Comparison of ENCODE assay signal across 10 mouse cellular contexts in genomic region chr8:47345085-47345771, GRCm38 (mm10).
DNase-seq lines count a peak whose midpoint lies in the region; ATAC-seq and TF ChIP-seq lines count a peak whose summit lies in the region.
"Had no signal": no experiment of that assay in that cellular context is flagged by ENCODE, and none has a peak within 500 bp of the region (broad histone marks: within the 10 kb centered on the region; RNA-seq: fewer than 3 reads in every experiment).

No protein-coding gene starts in this region.

- no peak for TF ChIP-seq EP300 in stomach, postnatal 0 days (optimal IDR thresholded peaks at IDR 0.05)

- peaks cover 24% of the 10 kb centered on the region for H3K4me1 ChIP-seq in limb, embryonic 11.5 days (ENCODE audit: control insufficient read depth, insufficient read depth, low read length)
- no peaks in the 10 kb centered on the region for H3K4me1 ChIP-seq in stomach, postnatal 0 days (replicated peaks; ENCODE audit: control insufficient read depth, insufficient read depth)

- no peak for ATAC-seq in limb, embryonic 11.5 days (ENCODE audit: insufficient number of reproducible peaks, low FRiP score, low TSS enrichment, low read depth)
- ATAC-seq in stomach, postnatal 0 days (ENCODE audit: low FRiP score, low TSS enrichment) = no peak
- ATAC-seq: inflammation-experienced regulatory T-cells, adult 6 months had no signal

- H3K27me3 ChIP-seq in limb, embryonic 11.5 days (ENCODE audit: control insufficient read depth, insufficient read depth, low read length) = no peaks in the 10 kb centered on the region
- no peaks in the 10 kb centered on the region for H3K27me3 ChIP-seq in stomach, postnatal 0 days (ENCODE audit: control insufficient read depth, insufficient read depth, low read length)

- TF ChIP-seq CTCF in stomach, postnatal 0 days (IDR thresholded peaks at IDR 0.05; ENCODE audit: low read depth) = no peak

- H3K4me2 ChIP-seq in limb, embryonic 11.5 days (ENCODE audit: low read depth, severe bottlenecking) = no peak overlapping the region
- H3K4me2 ChIP-seq in stomach, postnatal 0 days (replicated peaks; ENCODE audit: low read depth) = 0 out of 2 replicates have a peak overlapping the region, but pooled peaks have one; percentile 3
- H3K4me2 ChIP-seq: lung, embryonic 14.5 days had no signal

- peak overlapping the region; percentile 52; the same call in 1 of the 2 replicates for H3K27ac ChIP-seq in limb, embryonic 11.5 days (replicated peaks; ENCODE audit: low read depth, low read length)
- H3K27ac ChIP-seq in stomach, postnatal 0 days (replicated peaks) = no peak overlapping the region

- H3K4me3 ChIP-seq in limb, embryonic 11.5 days (ENCODE audit: low read depth, low read length) = no peak overlapping the region
- H3K4me3 ChIP-seq in stomach, postnatal 0 days (ENCODE audit: low read depth, low read length) = no peak overlapping the region

- DNase-seq in embryo, embryonic 10 days (ENCODE audit: low spot score) = peak; percentile 45
- DNase-seq in embryo, embryonic 11 days = no peak
- peak; percentile 22 for DNase-seq in lung, postnatal 36 days
- DNase-seq in lung, postnatal 4 days = no peak
- DNase-seq in limb, embryonic 11.5 days (ENCODE audit: low spot score) = no peak
- no peak for DNase-seq in stomach, postnatal 0 days (ENCODE audit: low spot score)
- DNase-seq in ovary, postnatal 10 days (ENCODE audit: low spot score) = no peak
- DNase-seq in spleen, adult 12 weeks (ENCODE audit: low spot score) = no peak
- DNase-seq: lung, embryonic 14.5 days had no signal

- H3K9me3 ChIP-seq in limb, embryonic 11.5 days (ENCODE audit: control insufficient read depth, low read length) = no peaks in the 10 kb centered on the region
- H3K9me3 ChIP-seq in stomach, postnatal 0 days (ENCODE audit: control insufficient read depth, low read length) = no peaks in the 10 kb centered on the region

- H3K9ac ChIP-seq in limb, embryonic 11.5 days (ENCODE audit: low read length) = no peak overlapping the region
- no peak overlapping the region for H3K9ac ChIP-seq in stomach, postnatal 0 days (ENCODE audit: low read length)
- H3K9ac ChIP-seq: lung, embryonic 14.5 days had no signal

- 15% methylated on average over 15 of the region's 15 CpGs for WGBS in limb, embryonic 11.5 days
- WGBS in stomach, postnatal 0 days = 59% methylated on average over 15 of the region's 15 CpGs

- H3K36me3 ChIP-seq in limb, embryonic 11.5 days (ENCODE audit: control insufficient read depth, insufficient read depth, low read length) = no peaks in the 10 kb centered on the region
- H3K36me3 ChIP-seq in stomach, postnatal 0 days (ENCODE audit: control insufficient read depth, insufficient read depth, low read length) = no peaks in the 10 kb centered on the region

Comparison
In these comparisons a context has a peak if more than half of its experiments do, and no peak if none do; other contexts are left out.
1. DNase-seq: peak in embryo, embryonic 10 days (single experiment) and lung, postnatal 36 days (single experiment); none in embryo, embryonic 11 days (single experiment), lung, postnatal 4 days (0 of 2), limb, embryonic 11.5 days (single experiment), stomach, postnatal 0 days (single experiment), ovary, postnatal 10 days (single experiment) and spleen, adult 12 weeks (single experiment).